Mouse (Mus musculus) lung, postnatal 0 days (tissue): ENCODE results near the gene Phf5a. TPM values are rescaled to one million over a fixed set of nuclear protein-coding genes. Genes with fewer than 3 reads are reported as not detected.

Experiments
- ATAC-seq: fragments of 200-750 bp; cut with Nextera tagmentation; 2 replicates; pipeline ENCODE4 v1.8.0; 2017; ENCODE audit warnings: moderate library complexity
- DNase-seq: peaks from one replicate; pipeline ENCODE4 v3.0.0-alpha.2; 2016; ENCODE audit warnings: low spot score
- H3K27ac ChIP-seq: fragments of 300-500 bp; sonication (generic); 2 replicates; pipeline ENCODE4 v1.5.1; 2014; ENCODE audit warnings: antibody characterized with exemption, mild to moderate bottlenecking, low read length, mixed read lengths
- H3K27me3 ChIP-seq: fragments of 300-500 bp; sonication (generic); replicated peaks from 2 replicates; pipeline ENCODE4 v1.6.1; 2014; ENCODE audit warnings: low read length, mixed read lengths; ENCODE audit not compliant: insufficient read depth
- H3K36me3 ChIP-seq: fragments of 300-500 bp; sonication (generic); 2 replicates; pipeline ENCODE4 v1.6.1; 2014; ENCODE audit warnings: low read length, mixed read lengths; ENCODE audit not compliant: insufficient read depth
- H3K4me1 ChIP-seq: fragments of 300-500 bp; sonication (generic); 2 replicates; pipeline ENCODE4 v1.6.1; 2014; ENCODE audit warnings: antibody characterized with exemption, low read depth, low read length, mixed read lengths; ENCODE audit not compliant: insufficient read depth
- H3K4me2 ChIP-seq: fragments of 300-500 bp; sonication (generic); replicated peaks from 2 replicates; pipeline ENCODE4 v1.6.1; 2014; ENCODE audit warnings: low read depth, mild to moderate bottlenecking, low read length, moderate library complexity, mixed read lengths
- H3K4me3 ChIP-seq: fragments of 300-500 bp; sonication (generic); 2 replicates; pipeline ENCODE4 v1.5.1; 2014; ENCODE audit warnings: low read depth, low read length
- H3K9ac ChIP-seq: fragments of 300-500 bp; sonication (generic); replicated peaks from 2 replicates; pipeline ENCODE4 v1.6.1; 2014; ENCODE audit warnings: low read depth, mild to moderate bottlenecking
- H3K9me3 ChIP-seq: fragments of 300-500 bp; sonication (generic); 2 replicates; pipeline ENCODE4 v1.6.1; 2016; ENCODE audit warnings: low read length, mixed read lengths
- CTCF ChIP-seq: IDR thresholded peaks from 2 replicates; pipeline ENCODE4 v1.5.1; 2016; ENCODE audit warnings: antibody characterized with exemption, mild to moderate bottlenecking
- EP300 ChIP-seq: IDR thresholded peaks from 2 replicates; pipeline ENCODE4 v1.6.1; 2016; ENCODE audit warnings: antibody characterized with exemption, mild to moderate bottlenecking, control low read depth
- WGBS: fragments of 180-500 bp; shearing (Covaris S2); extraction: QIAGEN DNeasy Blood & Tissue Kit; methylation state at CpG from one replicate; pipeline ENCODE4 v1.1.7; 2014; 5-methylcytosine and 5-hydroxymethylcytosine counted together
- polyA plus RNA-seq: library from polyadenylated mRNA; unstranded; fragments of >200 nt; fragmentation: Nextera tagmentation; extraction: Ambion mirVana; gene quantifications from 2 replicates; pipeline ENCODE4 v1.2.1, GENCODE M21; 2015

The Phf5a gene
- polyA plus RNA-seq, 1 experiment from 2014 or later: 88.8 TPM

DNA sequence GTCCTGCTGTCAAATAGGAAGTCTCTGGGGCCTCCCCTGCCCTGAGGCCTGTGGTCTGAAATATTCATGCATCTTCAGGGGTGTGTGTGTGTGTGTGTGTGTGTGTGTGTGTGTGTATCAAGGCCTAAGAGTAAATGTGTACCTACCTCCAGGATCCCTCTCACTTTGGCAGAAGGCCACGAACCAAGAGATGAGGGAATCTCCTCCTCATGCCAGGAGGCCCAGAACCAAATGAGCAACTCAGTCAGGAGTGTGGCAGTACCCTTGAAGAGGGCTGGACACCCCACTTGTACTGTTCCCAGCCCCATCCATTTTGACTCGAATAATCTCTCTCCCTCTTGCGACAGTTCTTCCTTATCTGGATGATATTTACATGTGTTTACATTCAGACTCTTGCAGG, 39.5 kb downstream of the Phf5a start:
- Histone ChIP-seq H3K27ac (no peak overlapping the region), H3K36me3 (no peaks in the 10 kb centered on the region), H3K4me1 (peaks cover 14% of the 10 kb centered on the region; the same call in 1 of the 2 replicates), H3K27me3 (no peaks in the 10 kb centered on the region), H3K4me3 (no peak overlapping the region), H3K9ac (no peak overlapping the region), H3K4me2 (no peak overlapping the region), H3K9me3 (no peaks in the 10 kb centered on the region)
- 25% methylated on average over 3 of the region's 3 CpGs for WGBS
- ATAC-seq (no peak), DNase-seq (peak; percentile 46)
- TF ChIP-seq CTCF: no peak
- TF ChIP-seq EP300: 0 out of 2 replicates have a peak, but pooled peaks have one; percentile 10

DNA sequence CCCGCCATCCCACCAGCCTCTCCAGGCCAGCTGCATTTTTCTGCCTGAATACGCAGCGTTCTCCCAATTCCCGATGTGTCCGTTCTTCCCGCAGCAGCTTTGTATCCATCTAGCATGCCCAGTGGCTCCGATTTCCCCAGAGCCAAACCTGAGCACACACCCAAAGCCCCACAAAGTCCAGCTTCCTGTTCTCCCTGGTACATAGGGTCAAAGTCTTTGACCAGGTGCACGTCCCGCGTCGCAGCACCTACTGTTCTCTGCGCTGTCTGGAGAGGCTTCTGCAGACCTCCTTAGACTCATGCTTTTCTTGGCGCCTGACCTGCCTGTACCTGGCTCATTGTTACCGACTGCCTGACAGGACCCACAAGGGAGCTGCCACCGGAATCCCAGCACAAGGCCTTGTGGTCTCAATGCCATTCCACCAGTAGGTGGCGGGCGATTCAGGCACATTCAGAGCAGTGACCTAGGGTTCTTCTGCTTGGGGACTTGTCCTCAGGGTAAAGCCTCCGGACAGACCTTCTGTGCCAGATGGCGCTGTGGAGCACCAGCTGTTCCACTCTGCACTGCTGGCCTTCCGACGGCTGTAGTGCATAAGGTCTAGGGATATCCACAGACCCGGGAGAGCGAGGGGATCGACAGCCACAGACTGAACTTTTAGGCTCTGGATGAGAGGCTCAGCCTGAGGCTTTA, 40.4 kb downstream of the Phf5a start:
- Histone ChIP-seq H3K36me3 (peaks cover 3% of the 10 kb centered on the region; the same call in 1 of the 2 replicates), H3K9me3 (no peaks in the 10 kb centered on the region), H3K27me3 (no peaks in the 10 kb centered on the region), H3K9ac (no peak overlapping the region), H3K4me3 (no peak overlapping the region), H3K27ac (peak overlapping the region; percentile 26; the same call in 1 of the 2 replicates), H3K4me1 (peaks cover 5% of the 10 kb centered on the region; the same call in 1 of the 2 replicates), H3K4me2 (no peak overlapping the region)
- ATAC-seq: peak; percentile 88
- DNase-seq: peak; percentile 98
- TF ChIP-seq EP300 (no peak; the same call in 1 of the 2 replicates), CTCF (peak; percentile 100)
- 16% methylated on average over 24 of the region's 24 CpGs for WGBS

DNA sequence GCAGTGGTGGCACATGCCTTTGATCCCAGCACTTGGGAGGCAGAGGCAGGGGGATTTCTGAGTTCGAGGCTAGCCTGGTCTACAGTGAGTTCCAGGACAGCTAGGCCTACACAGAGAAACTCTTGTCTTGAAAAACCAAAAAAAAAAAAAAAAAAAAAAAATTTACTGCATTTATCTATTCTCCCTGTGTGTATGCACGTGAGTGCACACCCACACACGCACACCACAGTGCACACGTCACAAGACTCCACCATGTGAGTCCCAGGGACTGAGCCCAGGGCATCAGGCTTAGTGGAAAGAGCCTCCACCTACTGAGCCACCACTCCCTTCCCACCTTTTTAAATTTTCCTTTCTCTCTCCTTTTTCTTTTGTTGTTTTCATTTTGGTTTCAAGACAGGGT, 41.2 kb downstream of the Phf5a start:
- Histone ChIP-seq H3K9ac (no peak overlapping the region), H3K9me3 (no peaks in the 10 kb centered on the region), H3K4me2 (no peak overlapping the region), H3K4me1 (no peaks in the 10 kb centered on the region), H3K4me3 (no peak overlapping the region), H3K27ac (no peak overlapping the region), H3K36me3 (peaks cover 10% of the 10 kb centered on the region; the same call in 1 of the 2 replicates), H3K27me3 (no peaks in the 10 kb centered on the region)
- TF ChIP-seq EP300 (no peak), CTCF (no peak)
- no peak for ATAC-seq
- 84% methylated on average over 4 of the region's 4 CpGs for WGBS
- no peak for DNase-seq

DNA sequence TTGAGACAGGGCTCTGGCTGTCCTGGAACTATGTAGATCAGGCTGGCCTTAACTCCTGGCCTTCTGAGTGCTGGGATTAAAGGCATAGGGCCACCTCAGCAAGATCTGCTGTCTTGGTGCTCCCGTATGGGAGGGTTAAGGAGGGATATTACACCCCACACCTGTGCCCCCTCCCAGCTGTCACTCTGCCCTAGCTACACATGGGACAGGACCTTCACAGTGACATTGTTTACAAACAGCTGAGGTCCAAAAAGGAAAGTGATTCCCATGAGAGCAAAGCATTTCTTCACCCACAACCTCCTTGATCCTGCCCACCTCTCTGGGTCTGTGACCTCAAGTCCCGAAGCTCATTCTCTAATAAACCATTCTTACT, 42.5 kb downstream of the Phf5a start:
- Histone ChIP-seq H3K9me3 (no peaks in the 10 kb centered on the region), H3K9ac (no peak overlapping the region), H3K27me3 (no peaks in the 10 kb centered on the region), H3K4me1 (no peaks in the 10 kb centered on the region), H3K4me2 (no peak overlapping the region), H3K27ac (no peak overlapping the region), H3K4me3 (no peak overlapping the region), H3K36me3 (peaks cover 15% of the 10 kb centered on the region; the same call in 1 of the 2 replicates)
- TF ChIP-seq EP300: no peak
- TF ChIP-seq CTCF: no peak
- no peak for DNase-seq
- ATAC-seq: no peak
- 59% methylated on average over 2 of the region's 2 CpGs for WGBS

DNA sequence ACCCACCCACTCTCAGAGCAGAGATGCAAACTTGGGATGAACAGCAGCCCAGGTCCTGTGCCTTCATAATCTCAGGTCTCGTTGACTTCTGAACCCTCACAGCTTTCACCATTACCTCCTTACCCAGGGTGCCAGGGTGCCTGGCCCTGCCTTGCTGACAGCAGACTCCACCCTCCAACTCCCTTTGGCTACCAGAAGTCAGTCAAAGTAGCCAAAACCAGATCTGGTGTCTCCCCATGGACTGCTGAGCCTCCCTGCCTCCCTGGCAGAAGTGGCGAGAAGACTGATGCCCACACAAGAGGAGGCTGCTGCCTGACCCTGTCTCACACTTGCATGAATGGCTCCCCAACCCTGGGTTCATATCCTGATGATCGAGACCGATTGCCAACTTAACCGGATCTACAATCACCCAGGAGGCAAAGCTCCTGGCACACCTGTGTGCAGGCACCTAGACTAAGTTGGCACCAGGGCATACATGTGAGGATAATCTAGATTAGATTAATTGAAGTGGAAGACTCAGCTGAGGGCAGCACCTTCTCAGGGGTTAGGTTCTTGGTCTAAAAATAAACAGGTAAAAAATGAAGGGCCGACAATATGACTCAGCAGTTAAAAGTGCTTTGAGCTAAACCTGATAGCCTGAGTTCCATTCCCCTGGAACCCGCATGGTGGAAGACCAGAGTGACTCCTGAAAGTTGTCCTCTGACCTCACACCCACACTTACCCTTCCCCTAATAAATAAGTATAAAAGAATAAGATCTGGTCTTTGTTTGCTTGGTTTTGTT, 43.1 kb downstream of the Phf5a start:
- H3K27me3 ChIP-seq: no peaks in the 10 kb centered on the region
- no peak overlapping the region for H3K4me2 ChIP-seq
- no peak for TF ChIP-seq CTCF
- no peak for TF ChIP-seq EP300
- DNase-seq: no peak
- H3K9ac ChIP-seq: no peak overlapping the region
- no peak overlapping the region for H3K4me3 ChIP-seq
- WGBS: 77% methylated on average over 7 of the region's 7 CpGs
- no peaks in the 10 kb centered on the region for H3K9me3 ChIP-seq
- H3K36me3 ChIP-seq: peaks cover 17% of the 10 kb centered on the region; the same call in 1 of the 2 replicates
- H3K27ac ChIP-seq: no peak overlapping the region
- no peak for ATAC-seq
- no peaks in the 10 kb centered on the region for H3K4me1 ChIP-seq

DNA sequence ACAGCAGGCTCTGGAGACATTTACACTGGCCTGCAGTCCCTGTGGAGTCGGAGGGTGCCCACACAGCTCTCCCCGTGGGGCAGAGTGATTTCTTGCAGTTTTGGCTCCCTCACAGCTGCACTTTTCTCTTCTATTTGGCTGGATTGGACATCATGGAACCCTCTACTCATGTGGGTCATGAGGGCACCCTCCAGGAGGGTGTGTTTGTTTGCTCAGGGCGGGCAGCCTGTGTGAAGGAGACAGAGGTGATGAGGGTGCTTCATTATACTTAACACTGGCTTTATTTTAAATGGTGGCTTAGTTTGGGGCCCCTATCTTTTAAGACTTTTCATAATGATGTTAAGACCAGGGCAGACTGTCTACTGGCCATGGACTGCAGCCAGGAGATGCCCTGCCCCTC, 46.9 kb downstream of the Phf5a start:
- ATAC-seq (peak; percentile 57), DNase-seq (no peak)
- no peak overlapping the region for H3K4me2 ChIP-seq
- H3K36me3 ChIP-seq: peaks cover 22% of the 10 kb centered on the region; the same call in 1 of the 2 replicates
- no peak overlapping the region for H3K4me3 ChIP-seq
- TF ChIP-seq CTCF (no peak), EP300 (0 out of 2 replicates have a peak, but pooled peaks have one; percentile 15)
- H3K9ac ChIP-seq: no peak overlapping the region
- H3K4me1 ChIP-seq: no peaks in the 10 kb centered on the region
- H3K27ac ChIP-seq: no peak overlapping the region
- H3K9me3 ChIP-seq: no peaks in the 10 kb centered on the region
- 48% methylated on average over 3 of the region's 3 CpGs for whole genome bisulfite sequencing
- H3K27me3 ChIP-seq: no peaks in the 10 kb centered on the region
